Mouse (Mus musculus): ENCODE measurements at regions not wholly inside any gene's neighbourhood (a gene's known extent, or its start where the extent isn't known, plus 50 kb on each side); places are given as distances from the start of the nearest gene placed in this dataset.

GRCm38 (mm10) chr6:31121008-31121407 is 162.1 kb upstream of the Klf14 start:
- no peak for ATAC-seq (replicated peaks; ENCODE audit: insufficient number of reproducible peaks, low FRiP score, low TSS enrichment, poor library complexity, severe bottlenecking)

GRCm38 (mm10) chr6:31122895-31123294 is 164.0 kb upstream of the Klf14 start:
- ATAC-seq (replicated peaks; ENCODE audit: insufficient number of reproducible peaks, low FRiP score, low TSS enrichment, poor library complexity, severe bottlenecking), result peak; percentile 37

DNA sequence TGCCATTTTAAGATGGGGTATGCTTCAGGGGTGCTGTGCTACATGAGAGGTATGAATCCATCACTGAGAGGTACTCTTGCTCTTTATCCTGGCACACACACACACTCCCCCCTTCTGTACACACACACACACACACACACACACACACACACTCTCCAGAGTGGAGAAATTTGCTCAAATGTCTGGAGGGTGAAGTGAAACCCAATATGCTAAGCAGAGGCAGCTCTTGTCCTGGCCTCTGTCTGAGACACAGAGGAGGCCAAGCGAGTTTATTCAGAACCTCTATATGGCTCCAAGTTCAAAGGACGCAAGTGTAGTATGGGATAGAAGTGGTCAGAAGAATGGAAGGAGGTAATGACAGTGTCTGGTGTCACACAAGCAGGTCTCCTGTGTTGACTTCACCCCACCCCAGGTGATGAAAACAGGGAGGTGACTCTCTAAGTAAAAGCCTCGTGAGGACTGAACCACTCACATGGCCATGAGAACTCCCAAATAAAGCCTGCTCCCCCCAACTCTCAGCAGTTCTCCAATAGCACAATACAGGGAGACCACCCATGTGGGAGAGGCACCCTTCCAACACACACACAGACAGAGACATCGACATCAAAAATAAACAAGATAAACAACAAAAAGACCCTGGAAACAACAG is 164.6 kb upstream of the Klf14 start:
- peak; percentile 15; the same call in 1 of the 2 replicates for ATAC-seq (replicated peaks; ENCODE audit: insufficient number of reproducible peaks, low FRiP score, low TSS enrichment, poor library complexity, severe bottlenecking)

- no peak for ATAC-seq (replicated peaks; ENCODE audit: insufficient number of reproducible peaks, low FRiP score, low TSS enrichment, poor library complexity, severe bottlenecking)
These were observed 165.2 kb upstream of the Klf14 start for GRCm38 (mm10) chr6:31124076-31124475.

GRCm38 (mm10) chr6:31124872-31125271 is 166.0 kb upstream of the Klf14 start:
- no peak for ATAC-seq (replicated peaks; ENCODE audit: insufficient number of reproducible peaks, low FRiP score, low TSS enrichment, poor library complexity, severe bottlenecking)

- peak; percentile 32 for ATAC-seq (replicated peaks; ENCODE audit: insufficient number of reproducible peaks, low FRiP score, low TSS enrichment, poor library complexity, severe bottlenecking)
These were observed 166.6 kb upstream of the Klf14 start for GRCm38 (mm10) chr6:31125328-31126118.

DNA sequence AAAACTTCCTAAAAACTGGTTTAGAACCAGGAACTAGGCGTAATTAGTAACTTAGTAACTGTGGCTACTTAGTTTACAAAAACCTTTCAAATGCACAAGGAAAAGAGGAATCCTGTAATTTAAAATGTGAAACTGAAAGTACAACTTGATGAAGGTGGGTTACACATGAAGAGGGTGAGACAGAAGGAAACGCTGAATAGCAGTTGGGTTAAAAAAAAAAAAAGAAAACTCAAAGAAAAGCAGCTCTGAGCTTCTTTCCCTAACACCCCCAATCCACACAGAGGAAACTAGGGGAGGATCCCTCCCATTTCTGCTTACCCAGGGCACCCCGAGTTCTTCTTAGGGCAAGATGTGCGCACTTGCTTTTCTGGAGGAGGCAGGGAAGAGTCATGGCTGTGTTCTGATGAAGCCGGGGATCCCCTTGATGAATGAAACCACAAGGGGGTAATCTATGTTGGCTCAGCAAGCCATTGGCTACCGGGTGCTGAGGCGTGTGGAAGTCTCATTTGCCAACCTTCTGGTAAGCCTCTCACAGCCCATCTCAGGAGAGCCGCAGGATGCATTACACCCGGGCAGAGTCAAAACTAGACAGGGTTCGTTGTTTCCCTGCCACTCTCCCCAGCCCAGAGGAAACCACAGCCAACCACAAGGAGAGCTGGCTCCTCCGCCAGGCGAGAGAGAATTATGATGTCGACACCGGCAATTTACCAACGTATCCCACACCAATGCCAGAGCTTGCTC is 167.4 kb upstream of the Klf14 start:
- peak; percentile 57 for ATAC-seq (replicated peaks; ENCODE audit: insufficient number of reproducible peaks, low FRiP score, low TSS enrichment, poor library complexity, severe bottlenecking)

DNA sequence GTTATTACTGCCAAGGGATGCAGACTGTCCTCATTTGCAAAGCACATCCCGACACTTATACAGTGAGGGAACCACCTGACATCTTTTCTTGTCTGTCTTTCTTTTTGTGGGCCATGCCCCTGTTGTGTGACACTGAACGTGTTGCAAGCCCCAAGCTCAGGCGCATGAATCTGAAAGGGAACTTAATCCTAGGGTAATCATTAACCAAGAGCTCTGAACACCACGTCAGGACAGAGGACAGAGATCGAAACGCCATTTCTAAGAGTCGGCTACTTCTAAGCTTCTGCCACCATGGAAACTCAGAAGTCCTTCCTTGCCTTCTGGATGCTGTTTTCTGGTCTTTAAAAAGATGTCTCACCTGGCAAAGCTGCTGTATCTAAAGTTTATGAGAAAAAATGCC is 170.3 kb upstream of the Klf14 start:
- no peak for ATAC-seq (replicated peaks; ENCODE audit: insufficient number of reproducible peaks, low FRiP score, low TSS enrichment, poor library complexity, severe bottlenecking)

DNA sequence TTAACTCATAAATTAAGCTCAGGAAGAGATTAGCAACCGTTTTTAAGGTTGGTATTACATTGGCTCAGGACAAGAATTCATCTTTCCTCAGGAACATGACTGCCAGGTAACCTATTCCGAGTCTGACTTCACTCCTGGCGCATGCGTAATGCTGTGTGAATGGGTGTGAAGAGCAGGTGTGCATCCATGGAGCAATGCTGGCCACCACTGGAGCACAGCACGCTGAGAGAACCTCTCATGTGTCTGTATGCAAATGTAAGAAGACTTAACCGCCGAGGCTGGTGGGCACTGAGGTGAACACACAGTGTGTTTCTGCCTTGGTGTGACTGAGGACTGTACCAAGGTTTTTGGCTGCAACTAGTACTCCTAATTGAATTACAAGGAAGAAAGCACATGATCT is 171.1 kb upstream of the Klf14 start:
- ATAC-seq (replicated peaks; ENCODE audit: insufficient number of reproducible peaks, low FRiP score, low TSS enrichment, poor library complexity, severe bottlenecking), result no peak

- no peak for ATAC-seq (replicated peaks; ENCODE audit: insufficient number of reproducible peaks, low FRiP score, low TSS enrichment, poor library complexity, severe bottlenecking)
These were observed 171.6 kb upstream of the Klf14 start for GRCm38 (mm10) chr6:31130522-31130921.

GRCm38 (mm10) chr6:31131716-31132115 is 172.8 kb upstream of the Klf14 start:
- no peak for ATAC-seq (replicated peaks; ENCODE audit: insufficient number of reproducible peaks, low FRiP score, low TSS enrichment, poor library complexity, severe bottlenecking)

GRCm38 (mm10) chr6:31132396-31133190 is 173.7 kb upstream of the Klf14 start:
- ATAC-seq (replicated peaks; ENCODE audit: insufficient number of reproducible peaks, low FRiP score, low TSS enrichment, poor library complexity, severe bottlenecking), result no peak

DNA sequence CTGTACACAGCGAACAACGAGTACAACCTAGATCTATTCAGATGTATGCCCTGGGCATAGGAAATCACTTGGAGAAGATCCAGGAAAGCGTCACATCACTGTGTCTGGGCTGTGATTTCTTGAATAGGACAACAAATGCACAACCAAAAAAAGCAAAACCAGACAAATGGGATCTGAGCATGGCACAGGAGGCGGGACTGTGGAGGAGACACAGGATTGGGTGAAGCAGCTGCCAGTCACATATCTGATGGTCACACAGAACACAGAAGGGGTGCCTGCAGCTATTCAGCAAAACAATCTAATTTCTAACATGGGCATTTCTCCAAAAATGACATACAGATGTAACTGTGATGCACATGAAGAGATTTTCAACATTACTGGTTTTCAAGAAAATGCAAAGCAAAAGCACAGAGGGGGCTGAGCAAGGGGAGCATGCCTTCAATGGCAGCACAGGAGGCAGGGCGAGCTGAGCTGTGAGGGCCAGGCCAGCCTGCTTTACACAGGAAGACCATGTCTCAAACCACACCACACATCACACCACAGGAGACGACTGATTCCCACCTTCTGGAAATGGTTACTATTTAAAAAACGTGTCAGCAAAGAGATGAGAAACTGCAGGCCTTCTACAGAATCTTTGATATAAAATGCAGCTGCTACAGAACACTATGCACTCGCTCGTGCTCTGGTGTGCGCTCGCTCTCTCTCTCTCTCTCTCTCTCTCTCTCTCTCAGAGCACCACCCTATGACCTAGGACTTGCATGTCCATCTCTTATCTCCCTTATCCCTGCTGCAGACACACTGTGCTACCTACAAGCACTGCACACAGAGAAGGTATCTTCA is 175.2 kb upstream of the Klf14 start:
- no peak for ATAC-seq (replicated peaks; ENCODE audit: insufficient number of reproducible peaks, low FRiP score, low TSS enrichment, poor library complexity, severe bottlenecking)

GRCm38 (mm10) chr6:31134736-31135077 is 175.8 kb upstream of the Klf14 start:
- ATAC-seq (replicated peaks; ENCODE audit: insufficient number of reproducible peaks, low FRiP score, low TSS enrichment, poor library complexity, severe bottlenecking), result no peak

DNA sequence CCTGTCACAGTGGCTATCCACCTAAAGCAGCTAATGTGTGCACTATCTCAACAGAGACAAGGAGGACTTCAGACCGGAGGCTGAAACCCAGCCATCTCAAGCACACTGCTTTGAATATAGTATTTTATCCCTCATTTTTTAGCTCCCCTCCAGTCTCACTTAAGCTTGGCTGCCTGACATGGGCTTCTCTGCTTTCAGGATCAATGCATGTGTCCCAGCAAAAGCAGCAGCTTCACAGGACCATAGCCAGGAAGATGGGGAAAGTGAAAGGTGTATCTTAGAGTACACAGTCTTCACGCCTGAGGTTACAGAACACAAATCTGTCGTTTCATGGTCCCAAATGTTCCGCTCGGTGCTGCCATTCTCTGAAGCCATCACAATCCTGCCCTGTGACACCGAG is 176.7 kb upstream of the Klf14 start:
- ATAC-seq (replicated peaks; ENCODE audit: insufficient number of reproducible peaks, low FRiP score, low TSS enrichment, poor library complexity, severe bottlenecking), result no peak

DNA sequence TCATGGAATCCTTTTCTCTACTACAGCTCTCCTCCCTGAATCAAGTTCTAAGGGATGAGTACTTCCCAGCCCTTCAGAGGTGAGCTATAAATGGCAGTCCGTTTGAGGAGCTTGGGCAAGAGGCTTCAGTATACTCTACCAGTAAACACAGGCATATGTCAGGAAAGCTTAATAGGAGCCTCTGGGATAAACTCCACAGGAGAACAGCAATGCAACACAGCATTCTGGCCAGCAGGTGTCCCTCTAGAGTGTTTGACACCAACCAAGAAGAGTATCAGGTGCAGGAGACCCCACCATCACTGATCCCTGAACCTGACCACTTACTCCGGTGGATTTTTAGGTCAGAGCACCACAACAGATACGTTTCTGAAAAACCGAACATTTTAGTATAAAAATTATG is 178.0 kb upstream of the Klf14 start:
- no peak for ATAC-seq (replicated peaks; ENCODE audit: insufficient number of reproducible peaks, low FRiP score, low TSS enrichment, poor library complexity, severe bottlenecking)

DNA sequence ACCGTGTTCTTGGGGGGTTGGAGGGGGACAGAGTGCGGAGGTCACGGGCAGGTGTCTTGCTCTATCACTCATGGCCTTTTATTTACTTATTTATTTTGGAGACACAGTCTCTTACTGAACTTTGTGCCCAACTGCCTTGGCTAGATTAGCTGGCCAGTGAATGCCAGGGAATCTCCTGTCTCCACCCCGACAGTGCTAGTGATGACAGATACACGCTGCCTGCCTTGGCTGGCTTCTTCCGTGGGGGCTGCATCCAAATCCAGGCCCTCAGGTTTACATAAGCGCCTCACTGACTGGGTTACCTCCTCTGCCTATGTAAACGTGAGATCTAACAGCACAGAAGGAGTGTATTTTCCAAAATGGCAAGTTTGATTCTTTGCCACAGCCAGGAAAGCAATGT is 178.5 kb upstream of the Klf14 start:
- ATAC-seq (replicated peaks; ENCODE audit: insufficient number of reproducible peaks, low FRiP score, low TSS enrichment, poor library complexity, severe bottlenecking), result no peak

DNA sequence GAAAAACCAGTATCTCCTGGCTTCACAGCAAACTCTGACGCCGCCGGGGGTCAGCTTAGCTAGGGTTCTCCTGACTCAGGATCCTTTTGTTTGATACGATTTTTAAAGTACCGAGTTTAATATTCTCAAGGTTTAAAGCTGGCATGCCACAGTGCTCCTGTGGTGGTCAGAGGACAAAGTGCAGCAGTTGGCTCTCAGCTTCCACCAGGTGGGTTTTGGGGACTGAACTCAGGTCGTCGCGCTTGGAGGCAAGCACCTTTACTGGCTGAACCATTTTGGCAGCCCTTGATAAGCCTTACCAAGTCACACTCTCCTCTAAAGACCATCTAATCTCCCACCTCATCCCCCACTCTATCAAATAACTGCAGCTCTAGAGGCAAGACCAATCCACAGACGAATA is 181.1 kb upstream of the Klf14 start:
- no peak for ATAC-seq (replicated peaks; ENCODE audit: insufficient number of reproducible peaks, low FRiP score, low TSS enrichment, poor library complexity, severe bottlenecking)
